Mouse (Mus musculus) thymus, adult 2 months (tissue): Measurements from ENCODE around the gene Pacrg. TPM values are rescaled to one million over a fixed set of nuclear protein-coding genes. Genes with fewer than 3 reads are reported as not detected.

Source experiments
- DNase-seq: peaks from one replicate; pipeline ENCODE4 v3.0.0; 2021
- H3K27ac ChIP-seq: fragments of 200-500 bp; 2 replicates; pipeline ENCODE4 v1.5.1; 2012; ENCODE audit warnings: low read length, control low read depth; ENCODE audit not compliant: control insufficient read depth, insufficient read depth
- H3K27me3 ChIP-seq: fragments of 200-500 bp; 2 replicates; pipeline ENCODE4 v1.6.1; 2012; ENCODE audit warnings: mild to moderate bottlenecking, low read length, moderate library complexity, mixed read lengths; ENCODE audit not compliant: control insufficient read depth, insufficient read depth
- H3K36me3 ChIP-seq: fragments of 200-500 bp; 2 replicates; pipeline ENCODE4 v1.6.1; 2012; ENCODE audit warnings: mild to moderate bottlenecking, low read length, moderate library complexity; ENCODE audit not compliant: control insufficient read depth, insufficient read depth
- H3K4me1 ChIP-seq: fragments of 200-500 bp; replicated peaks from 2 replicates; pipeline ENCODE4 v1.6.1; 2012; ENCODE audit warnings: low read length; ENCODE audit not compliant: control insufficient read depth, insufficient read depth
- H3K4me3 ChIP-seq: fragments of 200-500 bp; 2 replicates; pipeline ENCODE4 v1.5.1; 2012; ENCODE audit warnings: mild to moderate bottlenecking, low read length, control low read depth, moderate library complexity; ENCODE audit not compliant: control insufficient read depth, insufficient read depth
- CTCF ChIP-seq: fragments of 200-500 bp; IDR thresholded peaks from 2 replicates; pipeline ENCODE4 v1.5.1; 2012; ENCODE audit warnings: mild to moderate bottlenecking, control low read depth, low read length, moderate library complexity, borderline replicate concordance; ENCODE audit not compliant: control insufficient read depth, poor library complexity, insufficient read depth; ENCODE audit errors: extremely low read depth
- POLR2A ChIP-seq: fragments of 200-500 bp; IDR thresholded peaks from 2 replicates; pipeline ENCODE4 v1.6.1; 2012; ENCODE audit warnings: mild to moderate bottlenecking, low read length, control low read depth, moderate library complexity; ENCODE audit not compliant: control insufficient read depth, poor library complexity, insufficient read depth; ENCODE audit errors: extremely low read depth
- WGBS: fragments of 180-500 bp; shearing (Covaris S2); methylation state at CpG from one replicate; pipeline ENCODE4 v1.1.7; 2018; 5-methylcytosine and 5-hydroxymethylcytosine counted together
- polyA plus RNA-seq: library from polyadenylated mRNA; depleted of rRNA; stranded (reverse); fragments of >200 nt; gene quantifications from 2 replicates; pipeline ENCODE4 v1.2.3, GENCODE M21; 2012

Pacrg gene
- polyA plus RNA-seq, 1 experiment, result 0.34 TPM

- Histone ChIP-seq H3K4me3 (no peak overlapping the region), H3K27ac (no peak overlapping the region), H3K36me3 (no peaks in the 10 kb centered on the region), H3K27me3 (no peaks in the 10 kb centered on the region), H3K4me1 (no peaks in the 10 kb centered on the region)
- TF ChIP-seq POLR2A, result no peak
- no peak for TF ChIP-seq CTCF
- 93% methylated on average over 5 of the region's 5 CpGs for WGBS
- no peak for DNase-seq
Observed at GRCm38 (mm10) chr17:10448417-10448816, 391.7 kb downstream of the Pacrg start.

GRCm38 (mm10) chr17:10441501-10442111 lies 398.5 kb downstream of the Pacrg start:
- Histone ChIP-seq H3K27ac (no peak overlapping the region), H3K4me3 (no peak overlapping the region), H3K4me1 (no peaks in the 10 kb centered on the region), H3K27me3 (no peaks in the 10 kb centered on the region), H3K36me3 (no peaks in the 10 kb centered on the region)
- TF ChIP-seq POLR2A, result no peak
- TF ChIP-seq CTCF, result no peak
- no peak for DNase-seq
- WGBS, result 82% methylated on average over 16 of the region's 16 CpGs

- Histone ChIP-seq H3K4me3 (no peak overlapping the region), H3K4me1 (no peaks in the 10 kb centered on the region), H3K27ac (no peak overlapping the region), H3K36me3 (no peaks in the 10 kb centered on the region), H3K27me3 (no peaks in the 10 kb centered on the region)
- no peak for TF ChIP-seq CTCF
- no peak for TF ChIP-seq POLR2A
- 93% methylated on average over 3 of the region's 3 CpGs for WGBS
- DNase-seq, result no peak
Observed at GRCm38 (mm10) chr17:10440961-10441360, 399.1 kb downstream of the Pacrg start.

- H3K4me3 ChIP-seq, result no peak overlapping the region
- H3K27ac ChIP-seq, result no peak overlapping the region
- no peaks in the 10 kb centered on the region for H3K36me3 ChIP-seq
- TF ChIP-seq CTCF (no peak), POLR2A (no peak)
- no peaks in the 10 kb centered on the region for H3K27me3 ChIP-seq
- WGBS, result 88% methylated on average over 8 of the region's 8 CpGs
- no peak for DNase-seq
- H3K4me1 ChIP-seq, result no peaks in the 10 kb centered on the region
Observed at GRCm38 (mm10) chr17:10439815-10440214, 400.3 kb downstream of the Pacrg start.

GRCm38 (mm10) chr17:10434867-10435266 lies 405.2 kb downstream of the Pacrg start:
- Histone ChIP-seq H3K4me3 (no peak overlapping the region), H3K27me3 (no peaks in the 10 kb centered on the region), H3K4me1 (no peaks in the 10 kb centered on the region), H3K36me3 (no peaks in the 10 kb centered on the region), H3K27ac (no peak overlapping the region)
- TF ChIP-seq POLR2A (no peak), CTCF (no peak)
- WGBS, result 74% methylated on average over 1 of the region's 1 CpGs
- DNase-seq, result no peak

- TF ChIP-seq POLR2A, result no peak
- TF ChIP-seq CTCF, result no peak
- 92% methylated on average over 7 of the region's 7 CpGs for WGBS
- DNase-seq, result no peak
Observed at GRCm38 (mm10) chr17:10432525-10433180, 407.5 kb downstream of the Pacrg start.

More at GRCm38 (mm10) chr17:10432525-10433180, 407.5 kb downstream of the Pacrg start:
- Histone ChIP-seq H3K4me1 (no peaks in the 10 kb centered on the region), H3K27ac (no peak overlapping the region), H3K27me3 (no peaks in the 10 kb centered on the region), H3K4me3 (no peak overlapping the region), H3K36me3 (no peaks in the 10 kb centered on the region)
